Mouse (Mus musculus) kidney, adult 8-10 months (tissue): ENCODE measurements around the gene Col8a2.

ENCODE experiments used
- DNase-seq, 2 experiments: peaks; one replicate each; pipeline ENCODE4 v3.0.0; 2022

Col8a2 gene

GRCm38 (mm10) chr4:126286492-126286891, at the start of gene Col8a2:
Gene Col8a2 (plus strand): TSS chr4:126286793.
- DNase-seq = no peak

DNA sequence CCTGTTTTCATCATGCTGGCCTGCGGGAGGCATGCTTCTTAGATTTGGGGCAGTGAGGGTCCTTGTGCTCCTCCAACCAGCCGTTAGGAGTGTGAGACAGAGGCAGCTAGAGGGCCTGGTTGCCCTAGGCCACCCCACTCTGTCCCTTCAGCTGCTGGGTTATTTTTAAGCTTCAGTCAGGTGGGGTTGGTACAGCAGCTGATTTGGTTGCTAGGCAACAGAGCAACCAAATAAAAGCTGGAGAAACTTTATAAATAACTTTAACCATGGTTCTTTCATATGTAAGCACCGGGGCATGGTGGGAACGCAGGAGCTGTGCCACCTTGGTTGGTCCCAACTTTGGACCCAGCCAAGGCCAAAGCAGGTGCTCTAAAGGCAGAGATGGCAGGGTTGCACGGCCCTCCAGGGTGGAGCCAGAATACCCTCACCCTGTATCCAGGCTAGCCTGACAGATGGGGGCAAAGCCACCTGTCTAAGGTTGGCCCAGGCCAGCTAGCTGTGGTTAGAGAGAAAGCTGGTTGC, 48.8 kb upstream of the Col8a2 start:
- no peak for DNase-seq

GRCm38 (mm10) chr4:126239862-126240475, 46.6 kb upstream of the Col8a2 start:
- DNase-seq = no peak

DNA sequence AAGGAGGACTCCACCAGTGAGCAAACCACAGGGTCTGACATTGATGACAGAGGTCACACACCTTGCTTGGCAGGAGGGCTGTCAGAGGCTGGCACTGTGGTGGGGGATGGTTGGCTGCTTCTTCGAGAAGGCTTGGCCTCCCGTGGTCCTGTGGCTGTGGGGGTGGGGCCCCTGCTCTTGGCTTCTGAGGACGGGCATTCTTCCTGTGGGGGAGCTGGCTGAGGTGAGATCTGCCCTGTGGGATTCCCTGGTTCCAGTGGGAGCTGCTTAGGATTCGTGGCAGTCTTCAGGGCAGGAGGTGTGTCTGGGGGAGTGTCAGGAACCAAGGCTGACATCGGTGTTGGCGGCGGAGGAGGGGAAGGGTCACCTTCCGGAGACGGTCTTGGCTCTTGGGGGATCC, 44.6 kb upstream of the Col8a2 start:
- no peak for DNase-seq

GRCm38 (mm10) chr4:126242510-126242909, 44.1 kb upstream of the Col8a2 start:
- no peak for DNase-seq

DNA sequence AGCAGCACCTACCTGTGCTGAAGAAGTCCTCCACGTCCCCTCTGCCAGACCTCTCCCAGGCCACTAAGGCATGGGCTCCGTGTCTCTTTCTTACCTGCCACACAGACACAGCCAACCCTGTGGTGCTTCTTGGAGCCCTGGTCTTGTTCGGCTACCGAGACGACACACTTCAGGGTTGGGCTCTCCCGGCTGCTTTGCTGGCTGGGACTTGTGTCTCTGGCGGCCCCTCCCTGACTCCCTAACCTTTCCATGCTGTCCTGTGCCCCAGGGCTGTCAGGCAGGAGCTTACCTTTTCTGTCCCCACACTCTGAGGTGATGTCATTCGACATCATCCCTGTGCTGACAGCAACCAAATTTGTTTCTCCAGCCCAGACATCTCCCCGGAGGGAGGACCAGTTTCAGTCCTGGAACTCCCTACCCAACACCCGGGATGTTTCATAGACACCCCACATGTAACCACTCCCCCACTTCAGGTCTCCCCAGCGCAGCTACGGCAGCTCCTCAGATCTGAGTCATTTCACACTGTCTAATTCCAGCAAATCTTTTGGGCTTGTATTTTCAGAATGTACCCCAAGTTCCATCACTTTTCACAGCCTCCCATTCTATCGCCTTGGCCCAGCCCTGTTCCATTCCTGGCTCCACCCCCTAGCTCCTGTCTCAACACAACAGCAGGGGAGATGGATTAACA, 40.2 kb upstream of the Col8a2 start:
- DNase-seq = no peak

DNA sequence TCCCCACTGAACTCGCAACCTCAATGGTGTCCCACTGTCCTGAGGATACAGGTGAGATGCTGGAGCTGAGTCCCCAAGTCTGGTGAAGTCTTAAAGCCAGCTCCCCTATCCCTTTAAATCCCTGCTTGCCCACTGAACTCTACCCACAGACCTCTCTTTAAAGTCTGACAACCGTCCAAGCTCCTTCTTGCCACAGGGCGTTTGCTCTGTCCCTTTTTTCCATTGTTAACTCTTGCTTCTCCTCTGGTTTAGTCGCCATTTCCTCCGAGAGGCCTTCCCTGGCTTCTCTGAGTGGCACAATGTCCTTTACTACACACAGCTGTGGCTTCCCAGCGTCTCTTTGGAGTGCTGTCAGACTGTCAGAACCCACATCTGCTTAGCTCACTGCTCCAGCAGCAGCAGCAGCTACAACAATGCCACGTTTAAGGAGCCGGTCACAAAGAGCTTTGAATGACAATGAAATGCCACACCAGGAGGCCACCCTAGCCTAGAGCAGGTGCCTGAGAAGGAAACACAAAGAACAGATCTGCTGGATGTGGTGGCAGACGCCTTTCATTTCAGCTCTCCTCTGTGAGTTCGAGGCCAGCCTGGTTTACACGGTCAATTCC, 38.2 kb upstream of the Col8a2 start:
- DNase-seq = no peak

DNA sequence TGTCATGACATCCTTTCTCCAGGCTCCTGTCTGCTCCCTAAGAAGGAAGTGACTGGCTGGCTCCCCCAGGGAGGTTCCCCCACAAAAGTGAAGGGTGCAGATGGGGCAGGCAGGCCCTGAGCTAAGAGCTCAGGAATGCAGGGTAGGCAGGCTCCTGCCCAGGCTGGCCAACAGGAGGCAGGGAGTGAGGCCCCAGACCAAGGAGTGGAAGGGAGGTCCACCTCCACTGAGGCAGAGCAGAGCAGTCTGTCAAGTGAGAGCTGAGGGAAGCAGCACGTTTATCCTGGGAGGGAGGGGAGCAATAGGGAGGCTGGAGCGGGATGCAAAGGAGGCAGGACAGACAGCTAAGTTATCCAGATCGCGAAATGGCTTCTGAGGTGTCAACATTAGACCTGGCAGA, 35.9 kb upstream of the Col8a2 start:
- no peak for DNase-seq

DNA sequence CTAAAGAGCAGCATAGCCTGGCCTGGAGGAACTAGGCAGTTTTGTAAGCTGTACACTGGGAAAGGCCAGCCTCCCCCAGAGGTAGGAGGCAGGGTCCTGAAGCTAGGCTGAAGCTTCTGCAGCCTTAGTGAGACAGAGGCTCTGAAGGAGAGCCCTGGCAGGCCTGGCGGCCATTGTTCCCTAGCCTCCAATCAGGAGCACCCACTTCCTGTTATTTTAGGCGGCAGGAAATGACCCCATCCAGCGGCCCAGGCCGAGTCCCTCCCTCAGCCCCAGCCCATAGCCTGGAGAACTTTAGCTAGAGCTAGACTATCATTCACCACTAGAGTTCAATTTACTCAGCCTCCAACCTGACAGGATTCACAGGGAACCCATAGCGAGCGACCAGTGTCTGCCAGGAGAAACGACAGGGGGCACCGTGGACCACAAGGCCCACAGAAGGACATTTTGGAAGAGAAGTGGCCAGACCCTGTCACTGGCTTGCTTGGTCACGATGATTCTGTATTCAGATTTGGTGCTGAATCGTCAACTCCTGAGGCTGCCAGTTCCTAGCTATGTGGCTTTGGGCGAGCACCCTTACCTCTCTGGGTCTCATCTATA, 34.8 kb upstream of the Col8a2 start:
- peak in 1 of 2 experiments; percentile 45 for DNase-seq

- DNase-seq = no peak
These were observed 34.0 kb upstream of the Col8a2 start for GRCm38 (mm10) chr4:126252411-126253237.

- no peak for DNase-seq
These were observed 32.8 kb upstream of the Col8a2 start for GRCm38 (mm10) chr4:126253637-126254272.

DNA sequence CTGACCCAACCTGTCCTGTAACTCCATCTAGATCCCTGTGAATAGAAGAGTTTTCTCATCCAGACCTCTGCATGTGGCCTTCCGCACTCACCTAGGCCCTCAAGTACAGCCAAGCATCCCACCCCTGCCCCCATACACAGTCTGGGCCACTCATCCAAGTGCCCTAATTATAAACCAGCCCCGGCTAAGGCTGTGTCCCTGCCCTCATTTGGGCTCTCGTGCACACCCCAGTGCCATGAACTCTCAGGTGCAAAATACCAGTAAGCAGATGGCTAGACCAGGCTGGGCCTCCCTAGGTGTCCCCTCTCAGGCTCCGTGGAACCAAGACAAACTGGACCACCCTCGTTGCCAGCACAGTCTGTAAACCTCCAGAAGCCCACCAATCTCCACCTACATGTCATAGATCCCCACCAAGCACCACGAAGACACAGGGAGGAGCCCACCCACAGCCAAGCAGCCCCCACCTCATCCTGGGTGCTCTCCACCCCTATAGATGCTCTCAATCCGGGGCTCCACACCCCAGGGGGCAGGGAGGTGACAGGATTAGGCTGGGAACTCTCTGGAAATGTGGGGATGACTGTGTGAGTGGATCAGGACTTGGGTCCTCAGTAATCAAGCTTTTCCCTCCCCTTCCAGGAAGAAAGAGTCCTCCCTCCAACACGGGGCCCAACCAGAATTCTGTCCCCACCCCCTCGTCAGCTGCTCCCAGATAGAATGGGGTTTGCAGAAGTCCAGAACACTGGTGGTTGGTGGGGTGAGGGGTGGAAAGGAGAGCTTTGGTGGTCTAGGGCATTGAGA, 32.1 kb upstream of the Col8a2 start:
- DNase-seq = no peak

DNA sequence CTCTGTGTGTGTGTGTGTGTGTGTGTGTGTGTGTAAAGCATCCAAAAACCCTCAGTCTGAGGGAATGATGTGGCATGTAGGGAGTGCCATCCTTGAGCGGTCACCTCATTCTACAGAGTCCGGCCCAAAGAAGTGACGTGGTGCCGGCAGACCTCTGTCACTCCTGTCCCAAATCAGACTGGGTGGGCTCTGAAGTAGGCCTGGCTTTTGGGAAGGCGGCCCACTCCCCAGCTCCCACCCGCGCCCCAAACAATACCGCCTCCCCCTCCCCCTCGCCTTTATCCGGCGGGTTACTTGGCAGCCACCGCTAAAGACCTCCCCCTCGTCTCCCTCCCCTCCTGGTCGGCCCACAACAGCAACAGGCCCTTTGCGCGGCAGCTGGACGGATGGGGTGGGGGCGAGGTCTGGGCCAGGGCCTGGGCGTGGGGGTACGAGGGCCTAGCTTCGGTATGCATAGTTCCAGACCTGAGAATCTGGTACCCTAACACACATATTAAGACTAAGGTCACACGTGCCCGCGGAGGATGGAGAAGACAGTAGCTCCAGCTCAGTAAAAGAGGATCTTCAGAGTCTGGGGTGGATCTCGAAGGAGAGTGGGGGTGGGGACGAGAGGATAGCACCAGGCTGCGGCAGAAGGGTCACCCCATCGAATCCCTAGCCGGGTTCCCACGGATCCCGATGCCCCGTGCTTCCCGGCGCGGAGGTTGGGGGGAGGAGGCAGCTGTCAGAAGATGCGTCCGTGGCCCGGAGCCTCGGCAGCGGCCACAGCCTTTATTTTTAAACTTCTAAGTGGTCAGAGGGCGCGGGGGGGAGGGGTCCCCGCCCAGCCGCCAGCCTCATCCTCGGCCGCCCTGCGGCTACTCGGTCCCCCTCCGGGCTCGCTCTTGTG, 31.2 kb upstream of the Col8a2 start:
- DNase-seq = peak in 1 of 2 experiments; percentile 25

GRCm38 (mm10) chr4:126256131-126256791, 30.3 kb upstream of the Col8a2 start, which contains the start of gene Map7d1:
Gene Map7d1 (minus strand): TSS chr4:126256343.
- peak; percentile 78 to 86 for DNase-seq

GRCm38 (mm10) chr4:126256967-126257881, 29.4 kb upstream of the Col8a2 start:
- peak; percentile 53 to 58 for DNase-seq

GRCm38 (mm10) chr4:126259063-126259462, 27.5 kb upstream of the Col8a2 start:
- no peak for DNase-seq

DNA sequence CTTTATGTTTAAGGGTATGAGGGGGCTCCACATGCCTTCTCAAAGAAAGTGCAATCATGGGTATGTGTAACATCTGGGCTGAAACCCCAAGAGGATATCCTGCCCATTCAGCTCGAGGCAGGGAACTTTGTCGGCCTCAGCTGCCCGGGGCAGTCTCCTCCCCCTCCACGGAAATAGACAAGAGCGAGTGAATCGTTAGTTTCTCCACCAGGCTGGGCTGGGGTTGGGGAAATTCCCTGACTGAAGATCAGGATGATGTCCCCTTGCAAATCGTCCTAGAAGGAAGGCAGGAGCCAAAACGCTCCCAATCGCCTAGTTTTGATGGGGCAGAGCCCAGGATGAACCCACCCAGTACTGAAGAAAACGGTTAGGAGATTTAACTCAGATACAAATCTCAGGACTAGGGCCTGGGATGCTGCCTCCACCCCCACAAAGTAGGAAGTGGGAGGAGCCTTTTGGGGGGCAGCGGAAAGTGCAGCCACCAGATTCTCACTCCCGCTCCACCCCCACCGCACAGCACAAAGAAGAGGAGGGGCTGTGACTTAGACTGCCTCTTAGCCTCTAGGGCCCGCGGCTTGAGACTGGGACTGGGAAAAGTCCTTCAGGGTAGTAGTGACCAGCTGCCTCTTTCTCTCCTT, 27.0 kb upstream of the Col8a2 start:
- DNase-seq = peak; percentile 77
